Mouse (Mus musculus) lung, adult 10 weeks (tissue): Measurements from ENCODE around the gene Slc23a3. TPM values are rescaled to one million over a fixed set of nuclear protein-coding genes. Genes with fewer than 3 reads are reported as not detected.

ENCODE experiments used
- polyA plus RNA-seq: library from polyadenylated mRNA; stranded (reverse); fragments of 350-450 nt; fragmentation: Illumina TruSeq; extraction: RNeasy Lipid Tissue Mini Kit (QIAGEN cat#74804); gene quantifications from one replicate; pipeline ENCODE4 v1.2.3, GENCODE M21; 2014; ENCODE audit warnings: low read depth, low replicate concordance; ENCODE audit not compliant: insufficient read depth

Gene Slc23a3
- polyA plus RNA-seq = 0.54 TPM

DNA sequence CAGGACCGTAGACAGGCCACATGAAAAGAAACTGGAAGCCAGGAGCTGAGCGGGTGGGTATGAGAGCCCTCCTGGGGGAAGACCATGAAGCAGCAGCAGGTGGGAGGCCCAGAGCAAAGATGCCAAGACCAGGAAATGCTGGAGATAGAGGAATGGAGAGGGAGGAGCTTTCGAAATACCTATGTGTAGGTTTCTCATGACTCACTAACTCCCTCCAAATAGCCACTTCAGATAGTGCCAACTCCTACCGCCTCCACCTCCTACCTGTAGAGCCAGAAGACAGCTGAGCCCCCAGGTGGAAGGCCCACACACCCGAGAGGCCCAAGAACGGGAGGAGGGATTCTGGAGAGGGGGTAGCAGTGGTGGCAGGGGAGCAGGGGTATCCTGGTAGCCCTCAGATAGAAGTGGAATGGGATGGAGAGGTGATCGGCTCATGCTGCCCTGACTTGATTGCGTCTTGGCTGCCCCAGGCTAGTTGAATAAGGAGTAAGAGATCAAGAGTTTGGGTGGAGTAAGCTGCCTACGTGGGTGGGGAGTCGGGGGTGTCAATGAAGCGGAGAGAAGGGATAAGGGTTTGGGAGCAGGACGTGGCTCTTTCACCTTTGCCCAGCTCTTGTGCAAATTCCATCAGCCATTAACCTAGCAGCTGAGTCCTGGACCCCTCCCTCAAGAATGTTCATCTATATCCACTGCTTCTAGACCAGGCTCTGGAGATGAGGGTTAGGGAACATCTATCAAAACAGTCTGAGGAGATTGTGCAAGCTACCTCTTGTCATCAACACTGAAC, at the start of gene Slc23a3:
Slc23a3 (minus strand) TSS at position 470 of the 787 bp plus-strand sequence.

DNA sequence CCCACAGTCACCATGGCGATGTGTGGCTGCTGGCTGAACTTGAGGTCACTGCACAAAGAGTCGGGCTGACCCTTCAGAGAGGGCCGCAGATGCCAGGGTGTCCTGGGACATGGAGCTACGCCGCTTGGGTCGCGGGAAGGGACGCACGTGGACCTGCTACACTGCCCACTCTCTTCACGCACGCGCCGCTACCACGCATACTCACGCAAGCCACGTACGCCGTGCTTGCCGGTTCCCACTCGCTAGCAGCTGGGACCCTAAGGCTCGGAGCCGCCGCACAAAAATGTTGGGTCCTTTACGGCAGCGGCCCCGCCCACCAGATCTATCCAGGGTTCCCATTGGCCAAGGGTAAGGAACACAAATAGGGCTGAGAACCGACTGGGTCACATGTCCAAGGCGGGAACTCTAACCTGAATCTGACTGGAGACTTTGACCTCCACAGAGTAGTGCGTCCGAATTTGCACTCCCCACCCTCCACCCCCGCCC, 46.5 kb upstream of the Slc23a3 start, which contains the start of gene Abcb6:
Abcb6 (minus strand) TSS at position 288 of the 486 bp plus-strand sequence.

DNA sequence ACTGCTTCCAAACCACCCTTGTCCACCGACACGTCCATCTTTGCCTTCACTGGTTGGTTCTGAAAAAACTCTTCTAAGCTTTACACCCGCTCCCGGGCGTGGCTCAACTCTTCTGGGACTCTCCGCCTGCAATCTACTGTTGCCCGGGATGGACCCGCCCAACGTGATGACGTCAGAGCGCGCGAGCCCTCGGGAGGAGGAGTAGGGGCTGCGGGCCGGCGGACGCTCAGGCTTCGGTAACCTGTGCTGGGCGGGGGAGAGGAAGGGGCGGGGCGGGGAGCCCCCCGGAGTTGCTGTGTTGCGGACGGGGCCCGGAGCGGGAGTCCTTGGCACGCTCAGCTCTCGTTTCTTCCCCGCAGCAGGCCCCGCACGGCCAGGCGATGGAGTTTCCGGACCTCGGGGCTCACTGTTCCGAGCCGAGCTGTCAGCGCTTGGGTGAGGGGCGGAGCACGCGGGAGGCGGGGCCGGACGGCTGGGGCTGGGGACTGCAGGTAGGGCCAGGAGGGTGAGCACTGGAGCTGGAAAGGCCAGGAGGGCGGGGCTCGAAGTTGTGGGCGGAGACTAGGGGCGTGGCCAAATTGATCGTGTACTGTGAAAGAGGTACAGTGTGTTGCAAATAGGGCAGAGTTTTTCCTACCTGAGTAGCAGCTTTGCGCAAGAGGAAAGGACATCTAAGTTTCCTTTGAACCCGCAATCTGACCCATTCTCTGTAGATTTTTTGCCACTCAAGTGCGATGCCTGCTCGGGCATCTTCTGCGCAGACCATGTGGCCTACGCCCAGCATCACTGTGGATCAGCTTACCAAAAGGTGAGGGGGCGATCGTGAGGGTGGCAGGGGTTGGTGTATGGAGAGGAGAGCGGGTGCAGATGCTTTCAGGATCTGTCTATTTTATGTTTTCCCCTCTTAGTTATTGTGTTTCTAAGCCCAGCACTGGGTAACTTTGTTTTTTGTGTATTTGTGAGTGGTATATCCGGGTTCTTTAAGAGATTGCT, 35.1 kb upstream of the Slc23a3 start, which contains the start of gene Zfand2b:
Zfand2b (plus strand) TSS at position 175 of the 993 bp plus-strand sequence.

DNA sequence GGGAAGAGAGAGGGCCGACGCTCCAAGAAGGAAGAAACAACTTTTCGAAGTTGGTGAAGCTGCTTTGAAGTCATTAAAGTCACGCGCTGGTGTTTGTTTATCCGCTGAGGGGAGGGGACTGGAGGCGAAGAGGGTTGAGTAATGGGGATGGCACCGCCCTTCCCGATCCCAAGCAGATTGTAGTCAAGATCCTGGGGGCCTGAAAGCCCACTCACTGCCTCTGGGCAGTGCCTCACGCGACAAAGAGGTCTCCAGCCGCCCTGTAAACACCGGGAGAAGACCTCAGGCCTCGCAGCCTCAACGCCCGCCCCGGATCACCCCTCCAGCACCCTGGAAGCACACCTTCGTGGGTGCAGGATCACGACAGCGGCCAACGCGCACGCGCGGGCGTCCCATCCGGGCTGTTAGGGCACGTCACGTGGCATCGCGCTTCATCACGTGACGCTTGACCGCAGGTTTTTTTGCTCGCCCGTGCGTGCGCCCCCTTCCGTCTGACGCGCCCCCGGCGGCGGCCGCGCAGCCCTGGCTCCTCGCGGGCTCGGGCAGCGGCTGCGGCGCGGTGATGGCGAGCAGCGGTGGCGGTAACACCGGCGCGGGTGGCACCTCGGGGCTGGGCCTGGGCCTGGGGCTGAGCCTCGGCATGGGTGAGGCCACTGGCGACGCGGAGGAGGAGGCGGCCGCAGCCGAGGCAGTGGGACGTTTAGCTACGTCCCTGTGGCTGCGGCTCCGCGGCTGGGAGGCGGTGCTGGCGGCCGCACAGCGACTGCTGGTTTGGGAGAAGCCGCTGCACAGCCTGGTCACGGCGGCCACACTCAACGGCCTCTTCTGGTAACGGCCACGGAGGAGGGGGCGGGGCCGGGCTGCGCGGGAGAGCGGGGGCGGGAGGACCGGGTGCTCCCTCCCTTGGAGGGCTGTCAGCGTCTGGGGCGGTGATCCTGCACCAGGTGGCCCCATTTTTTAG, 8.9 kb upstream of the Slc23a3 start, which contains the start of the genes Cnppd1 and Retreg2:
Cnppd1 (minus strand) TSS at position 411 of the 961 bp plus-strand sequence.
Retreg2 (plus strand) TSS at position 478 of the 961 bp plus-strand sequence.

DNA sequence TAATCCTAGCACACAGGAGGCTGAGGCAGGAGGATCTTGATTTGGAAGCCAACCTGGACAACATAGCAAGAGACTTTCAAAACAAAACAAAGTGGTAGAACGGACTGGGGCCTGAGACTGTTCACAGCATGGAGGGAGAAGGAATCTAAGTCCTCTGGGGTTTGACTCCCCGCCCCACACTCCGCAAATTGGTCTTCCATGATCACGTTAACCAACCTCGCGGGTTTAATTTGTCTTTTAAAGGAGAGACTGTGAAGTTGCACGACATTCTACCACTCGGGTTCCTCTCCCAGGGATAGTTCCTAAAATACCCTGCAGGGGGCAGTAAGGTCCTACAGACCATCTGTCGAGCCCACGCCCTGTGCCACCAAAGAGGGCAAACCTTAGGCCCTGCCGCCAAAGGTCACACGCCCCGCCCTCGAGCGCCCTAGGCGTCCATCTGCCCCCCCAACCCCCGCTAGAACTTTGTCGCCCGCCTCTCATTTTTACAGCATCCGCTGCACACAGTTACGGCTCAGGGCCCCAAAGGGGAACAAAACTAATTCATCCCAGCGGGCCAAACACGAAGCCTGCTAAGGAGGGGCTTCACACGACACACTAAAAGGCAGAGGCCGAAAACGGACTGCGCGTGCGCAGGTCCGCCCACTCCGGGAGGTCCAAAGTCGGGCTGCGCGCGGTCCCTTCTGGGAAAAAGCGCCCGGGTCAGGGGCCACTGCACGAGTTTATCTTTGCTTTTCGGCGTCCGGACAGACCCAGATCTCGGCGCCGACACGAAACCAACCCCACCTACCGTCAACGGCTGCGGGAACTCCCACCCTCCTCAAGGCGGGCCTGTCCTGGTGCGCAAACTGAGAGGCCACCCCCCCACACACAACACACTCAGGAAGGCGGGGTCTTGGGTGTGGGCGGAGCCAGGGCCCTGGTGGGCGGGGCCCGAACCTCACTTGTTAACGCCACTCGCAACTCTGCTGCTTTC, 9.1 kb downstream of the Slc23a3 start, which contains the start of gene Nhej1:
Nhej1 (minus strand) TSS at position 855 of the 976 bp plus-strand sequence.

Other genes with a start within 250 kb of the Slc23a3 start
- not detected for gene Fev, start 248.5 kb downstream of the Slc23a3 start, polyA plus RNA-seq
- not detected for gene Cryba2, start 240.7 kb downstream of the Slc23a3 start, polyA plus RNA-seq
- 3.6 TPM for gene Cfap65, start 198.3 kb downstream of the Slc23a3 start, polyA plus RNA-seq
- gene Ihh, start 182.2 kb downstream of the Slc23a3 start, polyA plus RNA-seq = not detected
- 3.9 TPM for gene Nhej1, start 8.7 kb downstream of the Slc23a3 start, polyA plus RNA-seq
- 42.7 TPM for gene Cnppd1, start 8.8 kb upstream of the Slc23a3 start, polyA plus RNA-seq
- gene Retreg2, start 8.9 kb upstream of the Slc23a3 start, polyA plus RNA-seq = 54.4 TPM
- gene Zfand2b, start 34.8 kb upstream of the Slc23a3 start, polyA plus RNA-seq = 34.3 TPM
- 11.2 TPM for gene Abcb6, start 46.5 kb upstream of the Slc23a3 start, polyA plus RNA-seq
- gene Ankzf1, start 58.3 kb upstream of the Slc23a3 start, polyA plus RNA-seq = 9.2 TPM
- 12.2 TPM for gene Atg9a, start 58.3 kb upstream of the Slc23a3 start, polyA plus RNA-seq
- gene Glb1l, start 76.9 kb upstream of the Slc23a3 start, polyA plus RNA-seq = 4.8 TPM
- gene Stk16, start 76.9 kb upstream of the Slc23a3 start, polyA plus RNA-seq = 62.4 TPM
- gene Tuba4a, start 86.0 kb upstream of the Slc23a3 start, polyA plus RNA-seq = 60.2 TPM
- not detected for gene A630095N17Rik, start 98.2 kb upstream of the Slc23a3 start, polyA plus RNA-seq
- gene Dnajb2, start 102.5 kb upstream of the Slc23a3 start, polyA plus RNA-seq = 51.1 TPM
- 1.7 TPM for gene Ptprn, start 130.6 kb upstream of the Slc23a3 start, polyA plus RNA-seq
- gene Resp18, start 144.5 kb upstream of the Slc23a3 start, polyA plus RNA-seq = 1.6 TPM
- gene Dnpep, start 184.1 kb upstream of the Slc23a3 start, polyA plus RNA-seq = 53.8 TPM
- 92.4 TPM for gene Des, start 226.4 kb upstream of the Slc23a3 start, polyA plus RNA-seq
- gene Speg, start 241.4 kb upstream of the Slc23a3 start, polyA plus RNA-seq = 8.0 TPM